Mouse (Mus musculus) kidney, adult 2 months (tissue): ENCODE measurements at regions not wholly inside any gene's neighbourhood (a gene's known extent, or its start where the extent isn't known, plus 50 kb on each side); places are given as distances from the start of the nearest gene placed in this dataset.

Source experiments
- DNase-seq: peaks from one replicate; pipeline ENCODE4 v3.0.0; 2021
- H3K27ac ChIP-seq: fragments of 200-500 bp; 2 replicates; pipeline ENCODE4 v1.5.1; 2012; ENCODE audit warnings: low read depth, low read length, control low read depth, inconsistent platforms; ENCODE audit not compliant: insufficient read depth
- H3K27me3 ChIP-seq: fragments of 200-500 bp; replicated peaks from 2 replicates; pipeline ENCODE4 v1.6.1; 2012; ENCODE audit warnings: mild to moderate bottlenecking, moderate library complexity, low read length, inconsistent platforms; ENCODE audit not compliant: control insufficient read depth, insufficient read depth
- H3K36me3 ChIP-seq: fragments of 200-500 bp; 2 replicates; pipeline ENCODE4 v1.6.1; 2012; ENCODE audit warnings: mild to moderate bottlenecking, moderate library complexity, low read length, inconsistent platforms; ENCODE audit not compliant: control insufficient read depth, insufficient read depth
- H3K4me1 ChIP-seq: fragments of 200-500 bp; 2 replicates; pipeline ENCODE4 v1.6.1; 2011; ENCODE audit warnings: low read length; ENCODE audit not compliant: control insufficient read depth, insufficient read depth
- H3K4me3 ChIP-seq: fragments of 200-500 bp; 2 replicates; pipeline ENCODE4 v1.5.1; 2011; ENCODE audit warnings: mild to moderate bottlenecking, low read depth, low read length, control low read depth; ENCODE audit not compliant: insufficient read depth
- CTCF ChIP-seq: fragments of 200-500 bp; conservative IDR thresholded peaks from 2 replicates; pipeline ENCODE4 v1.5.1; 2011; ENCODE audit warnings: low read depth, mild to moderate bottlenecking, control low read depth, low read length, moderate library complexity, mixed read lengths; ENCODE audit not compliant: insufficient read depth, insufficient read length
- POLR2A ChIP-seq: fragments of 200-500 bp; IDR thresholded peaks from one replicate; pipeline ENCODE4 v1.6.1; 2011; ENCODE audit warnings: low read depth, low read length, control low read depth
- WGBS: fragments of 180-500 bp; shearing (Covaris S2); methylation state at CpG from one replicate; pipeline ENCODE4 v1.1.7; 2018; 5-methylcytosine and 5-hydroxymethylcytosine counted together

- no peak overlapping the region for H3K27ac ChIP-seq
- H3K36me3 ChIP-seq, result no peaks in the 10 kb centered on the region
- H3K4me3 ChIP-seq, result no peak overlapping the region
- WGBS, result 76% methylated on average over 6 of the region's 6 CpGs
- no peaks in the 10 kb centered on the region for H3K4me1 ChIP-seq
- no peak for TF ChIP-seq POLR2A
- TF ChIP-seq CTCF, result no peak
- H3K27me3 ChIP-seq, result no peaks in the 10 kb centered on the region
- no peak for DNase-seq
Measured at GRCm38 (mm10) chr2:159235000-159235399, 440.4 kb downstream of the Dhx35 start.

GRCm38 (mm10) chr2:159250065-159250464 is 455.5 kb downstream of the Dhx35 start:
- Histone ChIP-seq H3K4me3 (no peak overlapping the region), H3K4me1 (no peaks in the 10 kb centered on the region), H3K27ac (no peak overlapping the region), H3K36me3 (no peaks in the 10 kb centered on the region), H3K27me3 (no peaks in the 10 kb centered on the region)
- TF ChIP-seq POLR2A, result no peak
- TF ChIP-seq CTCF, result no peak
- whole genome bisulfite sequencing, result 45% methylated on average over 6 of the region's 6 CpGs
- DNase-seq, result no peak

GRCm38 (mm10) chr2:159250993-159251665 is 456.5 kb downstream of the Dhx35 start:
- Histone ChIP-seq H3K4me3 (no peak overlapping the region), H3K36me3 (no peaks in the 10 kb centered on the region), H3K27me3 (no peaks in the 10 kb centered on the region), H3K27ac (no peak overlapping the region), H3K4me1 (no peaks in the 10 kb centered on the region)
- WGBS, result 55% methylated on average over 6 of the region's 6 CpGs
- no peak for TF ChIP-seq POLR2A
- TF ChIP-seq CTCF, result no peak
- no peak for DNase-seq

- Histone ChIP-seq H3K36me3 (no peaks in the 10 kb centered on the region), H3K4me3 (no peak overlapping the region), H3K4me1 (no peaks in the 10 kb centered on the region), H3K27me3 (no peaks in the 10 kb centered on the region), H3K27ac (peak overlapping the region; percentile 15)
- no peak for TF ChIP-seq POLR2A
- no peak for TF ChIP-seq CTCF
- 35% methylated on average over 10 of the region's 10 CpGs for WGBS
- peak; percentile 47 for DNase-seq
Measured at GRCm38 (mm10) chr2:159270221-159271080, 475.8 kb downstream of the Dhx35 start.

- Histone ChIP-seq H3K36me3 (no peaks in the 10 kb centered on the region), H3K4me1 (no peaks in the 10 kb centered on the region), H3K27me3 (no peaks in the 10 kb centered on the region), H3K27ac (peak overlapping the region; percentile 2; the same call in 1 of the 2 replicates), H3K4me3 (no peak overlapping the region)
- TF ChIP-seq POLR2A (no peak), CTCF (no peak)
- 48% methylated on average over 2 of the region's 2 CpGs for WGBS
- peak; percentile 10 for DNase-seq
Measured at GRCm38 (mm10) chr2:159278896-159279295, 484.3 kb downstream of the Dhx35 start.

GRCm38 (mm10) chr2:159281558-159282320 is 487.1 kb downstream of the Dhx35 start:
- Histone ChIP-seq H3K36me3 (no peaks in the 10 kb centered on the region), H3K27ac (no peak overlapping the region), H3K4me3 (no peak overlapping the region), H3K4me1 (no peaks in the 10 kb centered on the region), H3K27me3 (no peaks in the 10 kb centered on the region)
- 82% methylated on average over 8 of the region's 8 CpGs for WGBS
- no peak for DNase-seq
- no peak for TF ChIP-seq CTCF
- TF ChIP-seq POLR2A, result no peak
